Mouse (Mus musculus) heart, embryonic 14.5 days (tissue): ENCODE measurements around the gene Atp2a2. TPM values are rescaled to one million over a fixed set of nuclear protein-coding genes. Genes with fewer than 3 reads are reported as not detected.
"Not testable (repeated sequence)": the region's sequence is repeated elsewhere in the genome, so short reads cannot be mapped to it uniquely, and the experiment has no call there.

Experiments used
- ATAC-seq: fragments of 200-750 bp; cut with Nextera tagmentation; 2 replicates; pipeline ENCODE4 v1.8.0; 2017; ENCODE audit warnings: low read depth, moderate TSS enrichment; ENCODE audit not compliant: insufficient number of reproducible peaks, insufficient read depth, low FRiP score
- H3K27ac ChIP-seq, 2 experiments: fragments of 200-500 bp in 1 of 2; fragments of 300-500 bp in 1 of 2; sonication (generic) in 1 of 2; replicated peaks in 1 of 2; 2 replicates each; pipeline ENCODE4 v1.5.1; 2012 to 2014; ENCODE audit warnings: low read depth in 2 of 2, low read length in 2 of 2, control low read depth in 1 of 2, mild to moderate bottlenecking in 1 of 2, mixed read lengths in 1 of 2; ENCODE audit not compliant: control insufficient read depth in 1 of 2, insufficient read depth in 1 of 2
- H3K27me3 ChIP-seq: fragments of 300-500 bp; sonication (generic); 2 replicates; pipeline ENCODE4 v1.6.1; 2014; ENCODE audit warnings: mild to moderate bottlenecking, low read length, control low read depth; ENCODE audit not compliant: control insufficient read depth, insufficient read depth
- H3K36me3 ChIP-seq: fragments of 300-500 bp; sonication (generic); 2 replicates; pipeline ENCODE4 v1.6.1; 2014; ENCODE audit warnings: mild to moderate bottlenecking, control low read depth, low read length, mixed read lengths; ENCODE audit not compliant: control insufficient read depth, insufficient read depth
- H3K4me1 ChIP-seq, 2 experiments: fragments of 200-500 bp in 1 of 2; fragments of 300-500 bp in 1 of 2; sonication (generic) in 1 of 2; 2 replicates each; pipeline ENCODE4 v1.6.1; 2012 to 2014; ENCODE audit warnings: low read length in 2 of 2, control low read depth in 1 of 2, mixed read lengths in 1 of 2; ENCODE audit not compliant: control insufficient read depth in 2 of 2, insufficient read depth in 2 of 2
- H3K4me2 ChIP-seq: fragments of 300-500 bp; sonication (generic); 2 replicates; pipeline ENCODE4 v1.6.1; 2014; ENCODE audit warnings: mild to moderate bottlenecking, low read length
- H3K4me3 ChIP-seq, 2 experiments: fragments of 200-500 bp in 1 of 2; fragments of 300-500 bp in 1 of 2; sonication (generic) in 1 of 2; 2 replicates each; pipeline ENCODE4 v1.5.1; 2012 to 2014; ENCODE audit warnings: low read length in 2 of 2, mild to moderate bottlenecking in 2 of 2, control low read depth in 1 of 2, low read depth in 1 of 2, moderate library complexity in 1 of 2; ENCODE audit not compliant: control insufficient read depth in 1 of 2, insufficient read depth in 1 of 2
- H3K9ac ChIP-seq: fragments of 300-500 bp; sonication (generic); 2 replicates; pipeline ENCODE4 v1.6.1; 2014; ENCODE audit warnings: mild to moderate bottlenecking, low read length
- H3K9me3 ChIP-seq: fragments of 300-500 bp; sonication (generic); 2 replicates; pipeline ENCODE4 v1.6.1; 2016; ENCODE audit warnings: low read length, control low read depth; ENCODE audit not compliant: control insufficient read depth
- WGBS: fragments of 180-500 bp; shearing (Covaris S2); extraction: QIAGEN DNeasy Blood & Tissue Kit; methylation state at CpG from one replicate; pipeline ENCODE4 v1.1.7; 2014; 5-methylcytosine and 5-hydroxymethylcytosine counted together
- polyA plus RNA-seq: library from polyadenylated mRNA; unstranded; fragments of >200 nt; fragmentation: Nextera tagmentation; extraction: Ambion mirVana; gene quantifications from 2 replicates; pipeline ENCODE4 v1.2.1, GENCODE M21; 2014

The Atp2a2 gene
- polyA plus RNA-seq, 1 experiment from 2014 or later, result 472 TPM

GRCm38 (mm10) chr5:122460656-122461055, 41.4 kb downstream of the Atp2a2 start:
- no peak overlapping the region for H3K27ac ChIP-seq
- H3K9ac ChIP-seq, result no peak overlapping the region
- H3K27me3 ChIP-seq, result no peaks in the 10 kb centered on the region
- no peaks in the 10 kb centered on the region for H3K4me1 ChIP-seq
- H3K9me3 ChIP-seq, result no peaks in the 10 kb centered on the region
- WGBS, result 74% methylated on average over 11 of the region's 11 CpGs
- H3K4me3 ChIP-seq, result no peak overlapping the region
- H3K36me3 ChIP-seq, result peaks cover 100% of the 10 kb centered on the region
- no peak for ATAC-seq
- H3K4me2 ChIP-seq, result no peak overlapping the region

GRCm38 (mm10) chr5:122459335-122459734, 42.7 kb downstream of the Atp2a2 start:
- H3K27ac ChIP-seq, result no peak overlapping the region
- no peak for ATAC-seq
- H3K9ac ChIP-seq, result no peak overlapping the region

GRCm38 (mm10) chr5:122458066-122458465, 44.0 kb downstream of the Atp2a2 start:
- H3K9ac ChIP-seq, result no peak overlapping the region
- H3K36me3 ChIP-seq, result peaks cover 100% of the 10 kb centered on the region
- H3K27me3 ChIP-seq, result no peaks in the 10 kb centered on the region
- no peak overlapping the region for H3K4me3 ChIP-seq
- H3K4me1 ChIP-seq, result peaks cover 0 to 6% of the 10 kb centered on the region in 2 experiments; a peak in 1 of 4 replicates
- no peak overlapping the region for H3K4me2 ChIP-seq
- no peak overlapping the region; a peak in 1 of 4 replicates for H3K27ac ChIP-seq
- H3K9me3 ChIP-seq, result no peaks in the 10 kb centered on the region
- WGBS, result 76% methylated on average over 4 of the region's 4 CpGs
- ATAC-seq, result no peak

More at GRCm38 (mm10) chr5:122459335-122459734, 42.7 kb downstream of the Atp2a2 start:
- Histone ChIP-seq H3K27me3 (no peaks in the 10 kb centered on the region), H3K4me1 (peaks cover 0 to 4% of the 10 kb centered on the region in 2 experiments; a peak in 1 of 4 replicates), H3K4me3 (no peak overlapping the region), H3K4me2 (no peak overlapping the region), H3K9me3 (no peaks in the 10 kb centered on the region), H3K36me3 (peaks cover 100% of the 10 kb centered on the region)
- WGBS, result 90% methylated on average over 5 of the region's 5 CpGs

GRCm38 (mm10) chr5:122457054-122457453, 45.0 kb downstream of the Atp2a2 start:
- H3K9ac ChIP-seq, H3K9me3 ChIP-seq, H3K27ac ChIP-seq, H3K4me1 ChIP-seq, H3K4me3 ChIP-seq, ATAC-seq, H3K4me2 ChIP-seq, H3K27me3 ChIP-seq: not testable (repeated sequence)
- peaks cover 100% of the 10 kb centered on the region for H3K36me3 ChIP-seq
- WGBS, result 76% methylated on average over 9 of the region's 9 CpGs

GRCm38 (mm10) chr5:122455584-122455983, 46.4 kb downstream of the Atp2a2 start:
- Histone ChIP-seq H3K9ac (no peak overlapping the region), H3K36me3 (peaks cover 93% of the 10 kb centered on the region), H3K27me3 (no peaks in the 10 kb centered on the region), H3K4me3 (no peak overlapping the region), H3K4me1 (peaks cover 4 to 15% of the 10 kb centered on the region in 2 experiments; a peak in 3 of 4 replicates), H3K27ac (no peak overlapping the region), H3K4me2 (no peak overlapping the region), H3K9me3 (no peaks in the 10 kb centered on the region)
- ATAC-seq, result 0 out of 2 replicates have a peak, but pooled peaks have one; percentile 11
- WGBS, result 84% methylated on average over 3 of the region's 3 CpGs

GRCm38 (mm10) chr5:122454883-122455282, 47.1 kb downstream of the Atp2a2 start:
- 0 out of 2 replicates have a peak, but pooled peaks have one; percentile 28 for ATAC-seq
- H3K9ac ChIP-seq, result no peak overlapping the region
- WGBS, result 89% methylated on average over 3 of the region's 3 CpGs
- 0 out of 4 replicates have a peak overlapping the region, but pooled peaks of 1 of the 2 experiments have one; percentile 57 for H3K27ac ChIP-seq
- H3K4me1 ChIP-seq, result peaks cover 4 to 15% of the 10 kb centered on the region in 2 experiments; a peak in 3 of 4 replicates
- H3K36me3 ChIP-seq, result peaks cover 86% of the 10 kb centered on the region
- H3K4me2 ChIP-seq, result no peak overlapping the region
- no peak overlapping the region for H3K4me3 ChIP-seq
- H3K27me3 ChIP-seq, result no peaks in the 10 kb centered on the region
- no peaks in the 10 kb centered on the region for H3K9me3 ChIP-seq

GRCm38 (mm10) chr5:122454442-122454841, 47.6 kb downstream of the Atp2a2 start:
- peak overlapping the region; percentile 30 to 57; a peak in 2 of 4 replicates for H3K27ac ChIP-seq
- 0 out of 2 replicates have a peak overlapping the region, but pooled peaks have one; percentile 3 for H3K9ac ChIP-seq
- no peaks in the 10 kb centered on the region for H3K9me3 ChIP-seq
- no peak for ATAC-seq
- H3K27me3 ChIP-seq, result no peaks in the 10 kb centered on the region
- no peak overlapping the region for H3K4me3 ChIP-seq
- H3K4me1 ChIP-seq, result peaks cover 4 to 15% of the 10 kb centered on the region in 2 experiments; a peak in 3 of 4 replicates
- H3K36me3 ChIP-seq, result peaks cover 81% of the 10 kb centered on the region
- H3K4me2 ChIP-seq, result no peak overlapping the region
- WGBS, result 85% methylated on average over 4 of the region's 4 CpGs

- H3K9ac ChIP-seq, result 0 out of 2 replicates have a peak overlapping the region, but pooled peaks have one; percentile 1
- H3K27ac ChIP-seq, result peak overlapping the region; percentile 18 to 55
- H3K27me3 ChIP-seq, result no peaks in the 10 kb centered on the region
- peaks cover 69% of the 10 kb centered on the region for H3K36me3 ChIP-seq
- no peak overlapping the region for H3K4me2 ChIP-seq
- no peaks in the 10 kb centered on the region for H3K9me3 ChIP-seq
- H3K4me1 ChIP-seq, result peaks cover 4 to 15% of the 10 kb centered on the region in 2 experiments; a peak in 3 of 4 replicates
- no peak overlapping the region for H3K4me3 ChIP-seq
- no peak for ATAC-seq
- 51% methylated on average over 6 of the region's 6 CpGs for WGBS
Observed at GRCm38 (mm10) chr5:122453188-122453587, 48.8 kb downstream of the Atp2a2 start.
